Mouse (Mus musculus): Measurements from ENCODE around the gene Ccdc40. TPM values are rescaled to one million over a fixed set of nuclear protein-coding genes. Genes with fewer than 3 reads are reported as not detected.

The Ccdc40 gene
- polyA plus RNA-seq, 1 experiment from 2014 or later: 11.5 TPM

DNA sequence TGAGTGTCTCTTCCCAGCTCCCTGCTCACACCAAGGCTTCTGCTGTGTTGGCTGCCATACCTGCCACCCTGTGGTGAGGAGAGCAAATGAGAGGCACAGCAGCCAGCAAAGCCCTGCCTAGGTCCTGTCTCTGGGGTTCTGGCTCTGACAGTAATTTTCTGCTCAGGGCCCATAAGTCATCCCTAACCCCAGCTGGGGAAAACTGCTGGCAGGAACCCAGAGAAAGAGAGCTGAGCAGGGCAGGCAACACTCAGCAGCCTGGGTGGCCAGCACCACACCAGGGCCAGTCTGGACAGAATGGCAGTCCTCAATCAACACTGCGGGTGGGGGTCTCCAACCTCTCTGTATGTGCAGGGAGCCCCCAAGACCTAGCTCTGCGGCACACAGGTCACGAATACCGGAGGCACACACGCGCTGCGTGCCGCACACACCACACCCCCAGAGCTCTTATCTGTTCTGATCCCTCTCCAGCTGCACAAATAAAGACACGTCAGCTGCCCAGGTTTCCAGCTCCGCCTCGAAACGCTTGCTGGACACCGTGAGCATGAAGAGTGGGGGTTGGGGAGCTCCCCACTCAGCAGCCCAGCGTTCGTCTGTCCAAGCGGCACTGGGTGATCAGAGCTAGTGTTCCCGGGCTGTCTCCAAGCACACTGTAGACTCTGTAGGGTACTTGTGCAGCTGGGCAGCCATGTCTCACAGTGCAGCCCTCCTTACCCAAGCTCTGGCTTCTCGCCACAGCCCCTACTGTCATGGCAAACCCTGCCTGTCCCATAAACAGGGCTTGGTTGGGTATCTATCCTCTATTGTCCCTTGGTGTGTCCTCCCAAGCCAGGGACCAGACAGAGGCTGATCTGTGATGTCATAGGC, 13.1 kb upstream of the Ccdc40 start:
- no peaks in the 10 kb centered on the region for H3K27me3 ChIP-seq (replicated peaks; ENCODE audit: control insufficient read depth, insufficient read depth, low read length)
- H3K9me3 ChIP-seq (ENCODE audit: control insufficient read depth, low read length): no peaks in the 10 kb centered on the region
- peak overlapping the region; percentile 44 for H3K9ac ChIP-seq (replicated peaks; ENCODE audit: low read depth, low read length)
- peak overlapping the region; percentile 73 for H3K27ac ChIP-seq (ENCODE audit: low read length)
- peak; percentile 45; the same call in 1 of the 2 replicates for ATAC-seq
- 13% methylated on average over 18 of the region's 18 CpGs for WGBS
- H3K4me3 ChIP-seq (replicated peaks; ENCODE audit: low read length): no peak overlapping the region
- no peaks in the 10 kb centered on the region for H3K36me3 ChIP-seq (ENCODE audit: control insufficient read depth, insufficient read depth)
- peaks cover 63% of the 10 kb centered on the region for H3K4me1 ChIP-seq (replicated peaks; ENCODE audit: control insufficient read depth, insufficient read depth, low read length)
- H3K4me2 ChIP-seq (ENCODE audit: low read length): peak overlapping the region; percentile 39

DNA sequence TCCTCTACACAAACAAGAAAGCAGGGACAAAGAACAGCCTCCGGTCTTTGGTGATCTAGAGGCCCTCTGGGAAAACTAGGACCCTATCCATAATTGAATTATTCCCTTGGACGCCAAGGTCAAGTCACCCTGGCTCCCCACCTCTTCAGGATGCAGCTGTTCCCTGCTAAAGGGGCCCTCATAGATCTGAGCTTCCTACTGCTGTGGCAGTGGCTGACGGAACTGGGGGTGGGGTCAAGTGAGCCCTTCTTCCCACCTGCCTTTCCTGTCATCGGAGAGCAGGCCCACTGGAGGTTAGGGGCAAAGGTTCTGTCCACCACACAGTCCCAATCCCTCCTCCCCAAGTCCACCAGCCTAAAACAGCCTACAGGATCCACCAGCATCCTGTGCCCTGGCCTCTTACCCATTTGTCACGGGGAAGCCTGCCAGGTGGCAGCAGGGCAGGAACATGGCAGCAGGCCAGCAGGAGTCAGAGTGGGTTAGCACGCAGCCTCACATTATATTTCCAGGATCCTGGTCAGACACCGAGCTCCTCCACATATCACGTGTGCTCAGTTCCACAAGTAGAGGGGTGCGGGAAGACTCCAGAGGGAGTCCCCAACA, 12.4 kb upstream of the Ccdc40 start:
- Histone ChIP-seq H3K4me3 (replicated peaks; ENCODE audit: low read length) (no peak overlapping the region), H3K9ac (replicated peaks; ENCODE audit: low read depth, low read length) (peak overlapping the region; percentile 44), H3K4me2 (ENCODE audit: low read length) (no peak overlapping the region), H3K36me3 (ENCODE audit: control insufficient read depth, insufficient read depth) (no peaks in the 10 kb centered on the region), H3K27me3 (replicated peaks; ENCODE audit: control insufficient read depth, insufficient read depth, low read length) (no peaks in the 10 kb centered on the region), H3K27ac (ENCODE audit: low read length) (peak overlapping the region; percentile 73), H3K9me3 (ENCODE audit: control insufficient read depth, low read length) (no peaks in the 10 kb centered on the region), H3K4me1 (replicated peaks; ENCODE audit: control insufficient read depth, insufficient read depth, low read length) (peaks cover 62% of the 10 kb centered on the region)
- ATAC-seq: no peak
- 36% methylated on average over 9 of the region's 9 CpGs for WGBS

DNA sequence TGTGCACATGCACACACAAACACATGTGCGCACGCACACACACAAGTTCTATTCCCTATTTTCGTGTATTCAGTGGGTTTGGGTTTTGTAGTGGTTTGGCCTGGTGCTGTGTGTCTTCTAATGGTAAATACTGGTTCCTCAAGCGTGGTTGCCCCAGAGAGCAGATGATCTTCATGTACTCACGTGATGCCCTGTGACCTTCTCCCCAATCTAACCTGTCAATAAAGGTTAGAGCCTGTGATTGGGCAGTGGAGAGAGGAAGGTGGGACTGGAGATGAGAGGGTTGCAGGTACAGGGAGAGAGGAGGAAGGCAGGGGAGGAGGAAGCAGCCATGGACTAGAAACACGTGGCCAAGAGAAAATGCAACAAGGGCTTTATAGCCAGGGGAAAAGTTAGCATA, 10.5 kb upstream of the Ccdc40 start:
- Histone ChIP-seq H3K36me3 (ENCODE audit: control insufficient read depth, insufficient read depth) (no peaks in the 10 kb centered on the region), H3K27me3 (replicated peaks; ENCODE audit: control insufficient read depth, insufficient read depth, low read length) (no peaks in the 10 kb centered on the region), H3K9me3 (ENCODE audit: control insufficient read depth, low read length) (no peaks in the 10 kb centered on the region), H3K27ac (ENCODE audit: low read length) (no peak overlapping the region), H3K4me3 (replicated peaks; ENCODE audit: low read length) (no peak overlapping the region), H3K4me1 (replicated peaks; ENCODE audit: control insufficient read depth, insufficient read depth, low read length) (peaks cover 54% of the 10 kb centered on the region), H3K4me2 (ENCODE audit: low read length) (no peak overlapping the region), H3K9ac (replicated peaks; ENCODE audit: low read depth, low read length) (no peak overlapping the region)
- 91% methylated on average over 6 of the region's 6 CpGs for WGBS
- no peak for ATAC-seq

DNA sequence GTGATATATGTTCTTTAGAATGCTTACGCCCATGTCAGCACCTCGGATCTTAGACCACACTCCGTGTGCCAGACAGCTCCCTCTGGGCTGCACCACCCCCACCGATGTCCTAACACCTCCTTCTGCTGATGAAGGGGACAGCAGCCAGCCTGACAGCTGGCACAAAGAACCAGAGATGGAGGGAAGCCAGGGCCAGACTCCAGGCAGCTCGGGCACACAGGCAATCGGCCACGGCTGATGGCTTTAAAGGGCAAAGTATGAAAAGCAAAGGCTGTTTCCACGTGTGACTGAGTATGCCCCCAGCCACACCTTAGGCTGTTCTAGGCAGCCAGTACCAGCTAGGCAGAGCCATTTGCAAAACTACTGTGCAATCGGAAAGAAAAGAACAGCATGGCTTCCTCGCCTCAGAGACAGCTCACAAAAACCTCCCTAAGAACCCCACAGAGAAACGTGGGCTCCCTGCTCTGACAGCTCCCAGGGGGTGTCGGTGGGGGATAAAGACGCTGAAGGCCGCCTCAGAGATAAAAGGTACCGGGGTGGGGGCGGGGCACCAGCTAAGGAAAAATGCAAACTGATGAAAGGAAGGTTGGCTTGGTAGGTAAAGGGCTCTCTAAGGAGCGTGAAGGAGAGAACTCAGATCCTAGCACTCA, 8.4 kb upstream of the Ccdc40 start:
- peak overlapping the region; percentile 42 for H3K4me2 ChIP-seq (ENCODE audit: low read length)
- peak overlapping the region; percentile 7 for H3K4me3 ChIP-seq (replicated peaks; ENCODE audit: low read length)
- peak overlapping the region; percentile 43 for H3K9ac ChIP-seq (replicated peaks; ENCODE audit: low read depth, low read length)
- 3% methylated on average over 17 of the region's 17 CpGs for WGBS
- no peaks in the 10 kb centered on the region for H3K9me3 ChIP-seq (ENCODE audit: control insufficient read depth, low read length)
- H3K36me3 ChIP-seq (ENCODE audit: control insufficient read depth, insufficient read depth): no peaks in the 10 kb centered on the region
- peak overlapping the region; percentile 83 for H3K27ac ChIP-seq (ENCODE audit: low read length)
- no peaks in the 10 kb centered on the region for H3K27me3 ChIP-seq (replicated peaks; ENCODE audit: control insufficient read depth, insufficient read depth, low read length)
- peak; percentile 67 for ATAC-seq
- H3K4me1 ChIP-seq (replicated peaks; ENCODE audit: control insufficient read depth, insufficient read depth, low read length): peaks cover 53% of the 10 kb centered on the region

DNA sequence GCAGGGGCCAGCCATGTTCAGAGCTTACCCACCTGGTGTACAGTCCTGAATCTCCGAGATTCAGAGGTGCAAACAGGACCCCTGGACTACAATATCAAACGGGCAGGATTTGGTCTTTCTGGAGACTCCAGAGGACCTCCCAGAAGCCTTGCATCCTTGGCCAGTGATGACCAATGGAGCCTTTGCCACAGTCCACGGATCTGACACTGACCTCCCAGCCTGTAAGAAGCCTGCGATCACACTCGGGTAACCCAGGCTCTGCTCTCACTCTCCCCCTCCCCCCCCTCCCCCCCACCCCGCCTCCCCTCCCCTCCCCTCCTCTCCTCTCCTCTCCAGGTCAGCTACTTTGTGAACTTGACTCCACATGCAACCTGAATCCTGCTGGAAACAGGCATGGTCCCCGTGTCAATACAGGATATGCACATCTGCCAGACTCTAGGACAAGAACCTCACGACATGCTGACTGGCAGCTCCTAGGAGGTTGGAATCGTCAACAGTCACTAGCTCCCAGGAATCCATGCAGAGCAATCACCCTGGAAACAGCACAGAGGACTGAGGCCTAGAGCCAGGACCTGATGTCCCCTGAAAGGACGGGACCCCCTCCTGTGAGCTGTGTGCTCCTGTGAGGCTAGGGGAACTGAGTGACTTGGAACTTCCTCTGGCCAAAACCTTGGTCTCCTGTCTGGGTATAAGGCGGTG, 6.4 kb upstream of the Ccdc40 start:
- Histone ChIP-seq H3K27me3 (replicated peaks; ENCODE audit: control insufficient read depth, insufficient read depth, low read length) (no peaks in the 10 kb centered on the region), H3K4me2 (ENCODE audit: low read length) (no peak overlapping the region), H3K4me3 (replicated peaks; ENCODE audit: low read length) (no peak overlapping the region), H3K9me3 (ENCODE audit: control insufficient read depth, low read length) (no peaks in the 10 kb centered on the region), H3K27ac (ENCODE audit: low read length) (no peak overlapping the region), H3K4me1 (replicated peaks; ENCODE audit: control insufficient read depth, insufficient read depth, low read length) (peaks cover 56% of the 10 kb centered on the region), H3K9ac (replicated peaks; ENCODE audit: low read depth, low read length) (no peak overlapping the region), H3K36me3 (ENCODE audit: control insufficient read depth, insufficient read depth) (no peaks in the 10 kb centered on the region)
- 49% methylated on average over 10 of the region's 11 CpGs for WGBS
- ATAC-seq: no peak

DNA sequence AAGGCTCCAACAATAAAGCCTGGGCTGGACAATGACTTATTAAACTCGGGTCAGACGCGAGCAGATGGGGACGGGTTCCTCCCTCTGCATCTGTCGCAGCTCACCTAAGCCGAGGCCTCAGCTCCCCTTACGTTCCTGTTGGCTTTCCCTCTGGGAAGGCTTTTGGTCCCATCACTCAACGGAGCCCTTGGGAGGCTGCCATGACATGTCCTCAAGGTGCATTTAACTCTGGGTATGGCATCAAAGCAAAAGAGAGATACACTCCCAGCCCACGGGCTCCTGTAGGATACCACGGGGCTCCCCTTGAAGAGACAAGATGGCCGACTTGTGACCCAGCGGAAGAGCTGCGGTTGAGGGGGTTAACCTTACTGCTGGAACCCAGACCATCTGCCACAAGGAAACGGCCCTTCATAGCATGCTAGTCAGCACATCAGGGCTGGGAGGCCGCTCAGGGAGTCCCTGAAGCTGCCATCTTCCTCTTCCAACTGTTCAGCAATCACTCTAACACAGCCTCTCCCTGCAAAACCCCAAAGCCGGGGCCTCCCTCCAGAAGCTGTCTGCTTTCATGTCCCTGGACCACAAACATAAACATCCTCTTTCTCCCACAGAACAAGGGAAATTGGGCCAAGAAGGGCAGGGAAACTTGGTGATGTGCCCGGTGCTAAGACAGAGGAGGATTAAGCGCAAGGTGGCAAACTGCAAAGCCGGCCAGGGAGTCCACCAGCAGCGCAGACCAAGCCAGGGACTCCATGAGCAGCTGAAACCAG, 5.1 kb upstream of the Ccdc40 start:
- no peaks in the 10 kb centered on the region for H3K36me3 ChIP-seq (ENCODE audit: control insufficient read depth, insufficient read depth)
- no peaks in the 10 kb centered on the region for H3K27me3 ChIP-seq (replicated peaks; ENCODE audit: control insufficient read depth, insufficient read depth, low read length)
- no peak overlapping the region for H3K4me3 ChIP-seq (replicated peaks; ENCODE audit: low read length)
- ATAC-seq: no peak
- no peak overlapping the region for H3K9ac ChIP-seq (replicated peaks; ENCODE audit: low read depth, low read length)
- H3K27ac ChIP-seq (ENCODE audit: low read length): no peak overlapping the region
- H3K4me2 ChIP-seq (ENCODE audit: low read length): no peak overlapping the region
- peaks cover 61% of the 10 kb centered on the region for H3K4me1 ChIP-seq (replicated peaks; ENCODE audit: control insufficient read depth, insufficient read depth, low read length)
- no peaks in the 10 kb centered on the region for H3K9me3 ChIP-seq (ENCODE audit: control insufficient read depth, low read length)
- WGBS: 70% methylated on average over 20 of the region's 20 CpGs

DNA sequence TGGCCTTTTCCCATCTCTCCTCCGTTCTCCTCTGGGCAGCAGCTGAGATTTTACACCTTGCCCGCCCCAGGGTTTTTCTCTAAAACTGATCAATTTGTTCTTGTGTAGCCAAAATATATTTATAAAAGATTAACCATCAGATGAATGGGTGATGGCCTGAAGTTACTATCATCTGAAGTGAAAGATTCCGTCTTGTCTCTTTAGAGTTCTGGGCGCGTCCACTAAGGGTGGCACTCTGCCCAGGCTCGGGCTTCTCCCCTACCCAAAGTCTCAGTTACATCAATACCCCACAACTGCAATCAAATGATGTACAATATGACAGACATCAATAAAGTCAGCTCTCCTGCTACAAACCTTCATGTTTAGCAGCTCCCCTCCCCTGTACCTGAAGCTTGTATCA, 3.4 kb upstream of the Ccdc40 start:
- Histone ChIP-seq H3K27me3 (replicated peaks; ENCODE audit: control insufficient read depth, insufficient read depth, low read length) (no peaks in the 10 kb centered on the region), H3K4me3 (replicated peaks; ENCODE audit: low read length) (no peak overlapping the region), H3K4me1 (replicated peaks; ENCODE audit: control insufficient read depth, insufficient read depth, low read length) (peaks cover 66% of the 10 kb centered on the region), H3K9ac (replicated peaks; ENCODE audit: low read depth, low read length) (no peak overlapping the region), H3K27ac (ENCODE audit: low read length) (no peak overlapping the region), H3K4me2 (ENCODE audit: low read length) (no peak overlapping the region), H3K9me3 (ENCODE audit: control insufficient read depth, low read length) (no peaks in the 10 kb centered on the region), H3K36me3 (ENCODE audit: control insufficient read depth, insufficient read depth) (no peaks in the 10 kb centered on the region)
- WGBS: 86% methylated on average over 6 of the region's 6 CpGs
- no peak for ATAC-seq

DNA sequence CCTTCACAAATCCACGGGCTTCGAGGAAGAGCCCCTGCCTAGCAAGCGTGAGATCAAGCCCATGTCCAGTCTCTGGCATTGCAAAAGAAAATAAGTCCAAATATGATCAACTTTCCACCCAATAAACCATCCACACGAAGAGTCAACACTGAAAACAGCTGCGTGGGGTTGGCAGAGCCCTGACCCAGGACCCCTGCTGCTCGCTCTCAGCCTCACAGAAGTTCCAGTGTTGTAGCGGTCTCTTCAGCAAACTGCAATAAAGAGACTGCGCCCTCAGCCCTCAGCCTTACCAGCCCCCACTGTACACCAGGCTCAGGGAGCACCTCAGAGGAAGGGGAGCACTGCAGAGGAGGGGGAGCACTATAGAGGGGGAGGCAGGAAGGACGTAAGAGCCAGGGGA, 2.7 kb upstream of the Ccdc40 start:
- Histone ChIP-seq H3K4me2 (ENCODE audit: low read length) (no peak overlapping the region), H3K9me3 (ENCODE audit: control insufficient read depth, low read length) (no peaks in the 10 kb centered on the region), H3K4me1 (replicated peaks; ENCODE audit: control insufficient read depth, insufficient read depth, low read length) (peaks cover 63% of the 10 kb centered on the region), H3K4me3 (replicated peaks; ENCODE audit: low read length) (no peak overlapping the region), H3K27ac (ENCODE audit: low read length) (no peak overlapping the region), H3K9ac (replicated peaks; ENCODE audit: low read depth, low read length) (no peak overlapping the region), H3K36me3 (ENCODE audit: control insufficient read depth, insufficient read depth) (no peaks in the 10 kb centered on the region), H3K27me3 (replicated peaks; ENCODE audit: control insufficient read depth, insufficient read depth, low read length) (no peaks in the 10 kb centered on the region)
- ATAC-seq: no peak
- WGBS: 70% methylated on average over 9 of the region's 9 CpGs
